Mouse (Mus musculus) layer of hippocampus, adult 11-12 months (tissue): ENCODE measurements around the gene Srxn1.
"Not testable (repeated sequence)": the region's sequence is repeated elsewhere in the genome, so short reads cannot be mapped to it uniquely, and the experiment has no call there.

Experiments
- DNase-seq: peaks from one replicate; pipeline ENCODE4 v3.0.0; 2022; ENCODE audit warnings: low spot score

Gene Srxn1

DNA sequence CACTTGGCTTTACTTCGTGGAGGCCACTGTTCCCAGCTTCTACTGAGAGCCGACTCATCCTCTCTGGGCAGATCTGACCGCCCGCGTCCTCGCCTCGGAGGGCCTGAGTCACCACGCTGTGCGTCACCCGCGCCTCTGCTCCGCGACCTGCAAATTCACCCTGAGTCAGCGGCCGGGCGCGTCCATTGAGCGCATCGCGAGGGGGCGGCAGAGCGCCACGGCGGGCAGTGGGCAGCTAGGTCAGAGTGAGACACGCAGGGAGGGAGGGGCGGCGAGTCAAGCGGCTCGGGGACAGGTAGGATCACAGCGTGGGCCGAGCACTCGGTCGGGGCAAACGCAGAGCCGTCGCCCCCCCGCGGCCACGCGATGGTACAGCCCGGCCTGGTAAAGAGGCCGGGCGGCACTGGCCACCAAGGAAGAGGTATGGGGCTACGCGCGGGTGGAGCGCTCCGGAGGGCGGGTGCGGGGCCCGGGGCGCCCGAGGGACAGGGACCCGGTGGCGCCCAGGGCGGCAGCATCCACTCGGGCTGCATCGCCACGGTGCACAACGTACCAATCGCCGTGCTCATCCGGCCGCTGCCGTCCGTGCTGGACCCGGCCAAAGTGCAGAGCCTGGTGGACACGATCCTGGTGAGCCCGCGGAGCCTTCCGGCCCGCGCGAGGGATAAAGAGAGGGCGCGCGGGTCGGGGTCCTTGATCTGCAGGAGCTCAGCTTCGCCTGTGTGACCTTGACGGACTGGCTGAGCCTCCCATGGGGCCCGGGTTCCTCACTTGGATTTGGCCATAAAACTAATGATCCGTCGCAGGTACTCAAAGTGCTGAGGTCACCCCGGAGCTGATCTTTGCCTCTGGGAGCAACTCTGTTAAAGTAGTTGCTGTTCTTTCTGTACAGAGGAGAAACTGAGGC is at the start of gene Srxn1:
Srxn1 (plus strand) TSS at position 199 of the 907 bp plus-strand sequence.
- peak; percentile 86 for DNase-seq

- DNase-seq, result no peak
Measured at GRCm38 (mm10) chr2:152056368-152057251, 48.7 kb upstream of the Srxn1 start.

DNA sequence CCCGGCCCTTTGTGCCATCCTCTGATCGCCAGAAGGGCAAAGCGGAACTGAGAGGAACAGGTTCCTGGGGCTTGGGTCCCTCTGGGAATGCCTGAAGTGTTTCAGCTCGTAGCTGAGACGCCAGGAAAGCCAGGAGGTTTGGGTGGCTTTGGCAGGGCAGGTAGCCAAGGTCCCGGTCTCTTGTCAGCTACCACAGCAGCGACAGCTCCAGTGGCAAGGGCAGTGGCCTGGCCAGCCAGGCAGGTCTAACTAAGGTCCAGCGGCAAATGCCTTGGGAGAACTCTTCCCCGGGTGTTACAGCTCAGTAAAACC is 48.1 kb upstream of the Srxn1 start:
- DNase-seq, result no peak

DNA sequence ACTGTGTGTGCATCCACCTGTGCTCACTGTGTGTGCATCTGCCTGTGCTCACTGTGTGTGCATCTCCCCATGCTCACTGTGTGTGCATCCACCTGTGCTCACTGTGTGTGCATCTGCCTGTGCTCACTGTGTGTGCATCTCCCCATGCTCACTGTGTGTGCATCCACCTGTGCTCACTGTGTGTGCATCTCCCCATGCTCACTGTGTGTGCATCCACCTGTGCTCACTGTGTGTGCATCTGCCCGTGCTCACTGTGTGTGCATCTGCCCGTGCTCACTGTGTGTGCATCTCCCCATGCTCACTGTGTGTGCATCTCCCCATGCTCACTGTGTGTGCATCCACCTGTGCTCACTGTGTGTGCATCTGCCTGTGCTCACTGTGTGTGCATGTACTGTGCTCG is 42.5 kb upstream of the Srxn1 start:
- not testable (repeated sequence) for DNase-seq

GRCm38 (mm10) chr2:152068660-152069433 is 36.5 kb upstream of the Srxn1 start:
- no peak for DNase-seq

DNA sequence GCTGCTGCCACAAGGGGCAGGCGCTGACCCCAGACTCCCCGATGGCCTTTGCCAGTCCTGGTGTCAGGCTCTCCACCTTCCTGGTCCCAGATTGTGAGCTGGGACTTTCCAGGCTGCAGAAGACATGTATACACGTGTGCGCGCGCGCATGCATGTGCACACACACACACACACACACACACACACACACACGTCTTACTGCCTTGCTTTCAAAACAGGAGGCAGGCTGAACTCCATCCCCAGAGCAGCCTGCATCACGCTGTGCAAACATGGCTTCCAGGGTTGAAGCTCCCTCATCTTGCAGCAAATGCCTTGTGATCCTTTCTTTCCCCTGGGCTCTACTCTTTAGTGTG is 35.9 kb upstream of the Srxn1 start:
- DNase-seq, result no peak

- DNase-seq, result no peak
Measured at GRCm38 (mm10) chr2:152069941-152070340, 35.4 kb upstream of the Srxn1 start.

DNA sequence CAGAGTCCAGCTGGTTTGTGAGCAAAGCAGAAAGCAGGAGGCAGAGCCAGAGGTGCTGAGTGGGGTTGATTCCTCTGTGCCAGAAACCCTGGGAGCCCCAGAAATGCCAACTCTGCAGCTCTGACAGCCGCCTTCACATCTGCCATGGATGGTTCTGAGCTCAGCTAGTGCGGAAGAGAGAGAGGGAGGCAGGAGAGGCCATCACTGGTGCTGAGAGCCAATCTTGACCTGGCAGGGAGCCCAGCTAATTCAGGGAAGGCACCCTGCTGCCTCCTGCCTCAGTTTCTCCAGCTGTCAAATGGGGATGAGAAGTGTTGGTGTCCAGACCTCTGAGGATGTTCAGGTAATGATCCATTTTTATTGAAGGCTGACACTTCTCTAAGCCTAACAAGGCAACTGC is 30.8 kb upstream of the Srxn1 start:
- no peak for DNase-seq

- DNase-seq, result no peak
Measured at GRCm38 (mm10) chr2:152075294-152075889, 29.9 kb upstream of the Srxn1 start.

DNA sequence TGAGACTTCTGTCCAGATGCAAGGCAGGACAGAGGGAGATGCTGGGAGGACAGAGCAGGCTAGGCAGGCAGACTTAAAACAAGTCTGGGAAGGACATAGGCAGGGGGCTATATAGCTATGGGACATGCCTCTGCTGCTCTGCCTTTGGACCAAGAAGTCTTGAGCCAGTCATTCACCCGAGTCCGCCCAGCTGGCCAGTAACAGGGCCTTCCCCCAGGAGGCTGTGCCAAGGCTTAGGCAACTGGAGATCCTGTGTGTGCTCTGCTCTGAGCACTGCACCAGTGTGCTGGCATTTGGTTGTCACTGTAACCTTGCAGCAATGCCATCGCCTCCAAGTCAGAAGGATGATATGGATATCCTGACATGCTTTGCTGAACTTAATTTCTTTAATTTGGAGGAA is 28.0 kb upstream of the Srxn1 start:
- DNase-seq, result no peak

DNA sequence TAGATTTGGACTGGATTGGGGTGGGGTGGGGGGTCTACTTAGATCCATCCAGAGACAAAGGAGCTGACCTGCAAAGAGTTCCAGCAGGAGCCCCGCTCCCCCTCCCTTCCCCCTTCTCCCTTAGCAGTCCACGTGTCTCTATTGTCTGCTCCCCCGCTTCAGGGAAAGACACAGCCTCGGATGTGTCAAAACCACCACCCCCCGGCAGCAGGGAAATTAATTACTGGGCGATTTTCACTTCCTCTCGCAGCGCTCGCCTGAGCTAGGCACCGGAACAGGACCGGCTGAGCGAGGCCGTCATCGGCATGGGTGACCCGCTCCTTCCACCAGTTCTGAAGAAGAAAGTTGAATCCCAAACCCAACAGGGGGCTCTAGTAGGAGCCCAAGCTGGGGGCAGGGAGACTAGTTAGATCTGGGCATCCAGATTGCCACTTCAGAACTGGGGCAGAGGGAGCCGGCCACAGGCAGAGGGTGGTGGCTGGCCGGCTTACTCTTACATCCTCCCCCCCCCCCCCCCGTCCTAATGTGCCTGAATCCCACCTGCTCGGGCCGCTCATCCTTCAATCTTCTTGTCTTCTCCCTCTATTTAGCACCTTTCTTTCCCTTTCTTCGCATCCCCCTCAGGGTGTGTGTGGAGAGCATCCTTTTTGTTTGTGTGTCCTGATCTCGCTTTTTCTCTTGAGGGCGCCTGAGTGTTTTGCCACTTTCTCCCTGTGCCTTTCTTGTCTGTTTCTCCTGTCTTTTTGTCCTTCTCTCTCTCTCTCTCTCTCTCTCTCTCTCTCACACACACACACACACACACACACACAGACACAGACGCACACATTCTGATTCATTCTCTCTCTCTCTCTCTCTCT is 24.4 kb upstream of the Srxn1 start, which contains the start of gene Scrt2:
Scrt2 (plus strand) TSS at position 845 of the 857 bp plus-strand sequence.
- DNase-seq, result no peak

DNA sequence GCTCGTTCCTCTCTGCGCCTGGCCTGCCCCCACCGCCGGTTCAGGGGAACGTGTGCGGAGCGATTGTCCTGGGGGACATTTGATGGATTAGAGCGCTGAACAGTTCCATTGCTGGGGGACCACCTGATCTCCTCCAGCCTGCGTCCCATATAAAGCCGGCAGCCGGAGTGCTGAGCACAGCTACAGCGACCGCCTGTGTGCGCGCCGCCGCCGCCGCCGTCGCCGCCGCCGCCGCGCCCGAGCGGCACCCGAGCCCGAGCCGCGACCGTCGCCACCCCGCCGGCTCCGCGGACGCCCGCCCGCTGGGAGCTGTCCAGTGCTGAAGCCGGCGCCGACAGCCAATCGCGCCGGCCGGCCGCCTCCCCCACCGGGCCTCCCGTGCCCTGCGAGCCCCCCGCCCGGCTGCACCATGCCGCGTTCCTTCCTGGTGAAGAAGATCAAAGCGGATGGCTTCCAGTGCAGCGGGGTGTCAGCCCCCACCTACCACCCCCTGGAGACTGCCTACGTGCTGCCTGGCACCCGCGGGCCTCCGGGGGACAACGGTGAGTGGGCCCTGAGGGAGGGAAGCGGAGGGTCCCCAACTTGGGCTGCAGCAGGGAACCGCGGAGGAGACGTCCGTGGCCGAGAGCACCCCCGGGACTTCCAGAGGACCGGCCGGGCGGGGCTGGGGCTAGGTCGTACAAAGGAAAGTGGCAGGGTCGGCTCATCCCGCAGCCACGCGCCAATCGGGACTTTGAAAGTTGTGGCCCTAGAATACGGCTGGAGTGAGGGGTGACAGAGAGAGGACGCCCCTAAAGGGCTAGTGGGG is 23.5 kb upstream of the Srxn1 start:
- peak; percentile 60 for DNase-seq

DNA sequence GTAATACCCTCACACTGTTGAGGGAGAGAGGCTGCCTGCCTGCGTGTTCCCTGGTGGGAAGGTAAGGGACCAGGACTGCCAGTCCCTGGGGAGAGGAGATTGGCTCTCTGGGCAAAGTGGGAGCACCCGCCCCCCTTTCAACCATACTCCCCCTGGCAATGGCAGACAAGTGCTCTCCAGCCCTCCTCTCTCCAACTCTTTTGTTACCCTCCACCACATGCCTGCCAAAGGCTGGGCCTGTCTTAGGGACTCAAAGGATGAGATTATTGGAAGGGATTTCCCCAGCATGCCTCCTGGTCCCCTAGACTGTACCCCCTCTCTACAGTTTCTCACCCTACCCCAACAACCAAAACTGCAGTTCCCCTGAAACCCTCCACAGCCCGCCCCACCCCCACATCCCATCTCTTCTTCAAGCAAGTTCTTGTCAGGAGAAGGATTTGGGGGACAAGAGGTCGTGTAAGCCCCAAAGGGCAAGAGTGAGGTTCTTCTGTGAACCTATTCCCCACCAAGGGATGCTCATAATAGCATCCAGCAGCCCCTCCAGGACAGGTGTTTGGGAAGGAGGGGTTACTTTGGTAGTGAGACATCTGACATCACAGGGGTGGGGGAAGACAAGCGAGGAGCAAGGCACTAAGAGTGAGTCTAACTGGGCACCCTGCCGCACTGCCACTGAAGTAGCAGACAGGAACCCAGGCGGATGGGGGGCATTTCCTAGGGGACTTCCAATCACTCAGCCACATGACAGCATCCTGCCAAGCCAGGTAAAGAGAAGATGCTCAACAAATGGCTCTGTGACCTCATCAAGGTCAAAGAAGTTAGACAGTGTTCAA is 22.6 kb upstream of the Srxn1 start:
- DNase-seq, result no peak

- DNase-seq, result no peak
Measured at GRCm38 (mm10) chr2:152083411-152083810, 21.9 kb upstream of the Srxn1 start.

GRCm38 (mm10) chr2:152084298-152084697 is 21.0 kb upstream of the Srxn1 start:
- no peak for DNase-seq

DNA sequence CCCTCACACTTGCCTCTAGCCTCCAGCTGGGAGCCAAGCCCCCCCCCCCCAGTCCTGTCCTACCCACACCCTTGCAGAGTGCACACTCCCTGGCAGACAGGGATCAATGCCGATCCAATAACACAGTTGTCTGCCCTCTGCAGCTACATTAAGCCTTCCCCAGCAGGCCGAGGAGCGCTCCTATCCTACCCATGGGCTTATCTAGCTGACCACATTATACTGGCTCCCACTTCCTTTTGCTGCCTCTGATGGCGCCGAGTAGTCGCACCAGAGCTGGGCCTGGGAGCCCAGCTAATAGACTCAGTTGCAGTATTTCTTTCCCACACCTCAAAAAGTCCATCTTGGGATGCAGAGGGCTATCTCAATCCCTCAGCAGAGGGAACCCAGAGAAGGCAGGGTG is 19.9 kb upstream of the Srxn1 start:
- no peak for DNase-seq

- no peak for DNase-seq
Measured at GRCm38 (mm10) chr2:152086451-152086850, 18.9 kb upstream of the Srxn1 start.

GRCm38 (mm10) chr2:152087111-152087510 is 18.2 kb upstream of the Srxn1 start:
- no peak for DNase-seq

- peak; percentile 82 for DNase-seq
Measured at GRCm38 (mm10) chr2:152089078-152089477, 16.2 kb upstream of the Srxn1 start.
